Mouse (Mus musculus) E14TG2a.4 (cell line): Measurements from ENCODE around the gene Wee2.

Source experiments
- CTCF ChIP-seq: conservative IDR thresholded peaks from 2 replicates; pipeline ENCODE4 v1.5.1; 2014; ENCODE audit warnings: low read length
- NANOG ChIP-seq: IDR thresholded peaks from 2 replicates; pipeline ENCODE4 v1.6.1; 2014; ENCODE audit warnings: borderline replicate concordance, low read length, mixed read lengths

- no peak for TF ChIP-seq CTCF
- TF ChIP-seq NANOG = no peak
These were observed 4.5 kb downstream of the Wee2 start for GRCm38 (mm10) chr6:40443281-40443928.
